Mouse (Mus musculus) forebrain, embryonic 16.5 days (tissue): Measurements from ENCODE around the gene Zc2hc1c. TPM values are rescaled to one million over a fixed set of nuclear protein-coding genes. Genes with fewer than 3 reads are reported as not detected.

Source experiments
- ATAC-seq: fragments of 200-750 bp; cut with Nextera tagmentation; 2 replicates; pipeline ENCODE4 v1.8.0; 2017; ENCODE audit warnings: mild to moderate bottlenecking, moderate library complexity
- H3K27ac ChIP-seq: fragments of 300-500 bp; sonication (generic); 2 replicates; pipeline ENCODE4 v1.5.1; 2014; ENCODE audit warnings: low read length, control low read depth
- H3K27me3 ChIP-seq: fragments of 300-500 bp; sonication (generic); replicated peaks from 2 replicates; pipeline ENCODE4 v1.6.1; 2014; ENCODE audit warnings: low read length; ENCODE audit not compliant: control insufficient read depth, insufficient read depth
- H3K36me3 ChIP-seq: fragments of 300-500 bp; sonication (generic); 2 replicates; pipeline ENCODE4 v1.6.1; 2014; ENCODE audit not compliant: control insufficient read depth, insufficient read depth
- H3K4me1 ChIP-seq: fragments of 300-500 bp; sonication (generic); replicated peaks from 2 replicates; pipeline ENCODE4 v1.6.1; 2014; ENCODE audit warnings: low read length; ENCODE audit not compliant: control insufficient read depth, insufficient read depth
- H3K4me2 ChIP-seq: fragments of 300-500 bp; sonication (generic); 2 replicates; pipeline ENCODE4 v1.6.1; 2014; ENCODE audit warnings: mild to moderate bottlenecking, low read length, control low read depth
- H3K4me3 ChIP-seq: fragments of 300-500 bp; sonication (generic); replicated peaks from 2 replicates; pipeline ENCODE4 v1.5.1; 2014; ENCODE audit warnings: mild to moderate bottlenecking, low read length, control low read depth
- H3K9ac ChIP-seq: fragments of 300-500 bp; sonication (generic); replicated peaks from 2 replicates; pipeline ENCODE4 v1.6.1; 2014; ENCODE audit warnings: low read depth, low read length, control low read depth
- H3K9me3 ChIP-seq: fragments of 300-500 bp; sonication (generic); 2 replicates; pipeline ENCODE4 v1.6.1; 2016; ENCODE audit warnings: low read length; ENCODE audit not compliant: control insufficient read depth
- WGBS: fragments of 180-500 bp; shearing (Covaris S2); extraction: QIAGEN DNeasy Blood & Tissue Kit; methylation state at CpG from one replicate; pipeline ENCODE4 v1.1.7; 2014; 5-methylcytosine and 5-hydroxymethylcytosine counted together
- polyA plus RNA-seq: library from polyadenylated mRNA; unstranded; fragments of >200 nt; fragmentation: Nextera tagmentation; extraction: Ambion mirVana; gene quantifications from 2 replicates; pipeline ENCODE4 v1.2.1, GENCODE M21; 2015

Zc2hc1c gene
- 0.86 and 0.98 TPM in 2 replicates for polyA plus RNA-seq

DNA sequence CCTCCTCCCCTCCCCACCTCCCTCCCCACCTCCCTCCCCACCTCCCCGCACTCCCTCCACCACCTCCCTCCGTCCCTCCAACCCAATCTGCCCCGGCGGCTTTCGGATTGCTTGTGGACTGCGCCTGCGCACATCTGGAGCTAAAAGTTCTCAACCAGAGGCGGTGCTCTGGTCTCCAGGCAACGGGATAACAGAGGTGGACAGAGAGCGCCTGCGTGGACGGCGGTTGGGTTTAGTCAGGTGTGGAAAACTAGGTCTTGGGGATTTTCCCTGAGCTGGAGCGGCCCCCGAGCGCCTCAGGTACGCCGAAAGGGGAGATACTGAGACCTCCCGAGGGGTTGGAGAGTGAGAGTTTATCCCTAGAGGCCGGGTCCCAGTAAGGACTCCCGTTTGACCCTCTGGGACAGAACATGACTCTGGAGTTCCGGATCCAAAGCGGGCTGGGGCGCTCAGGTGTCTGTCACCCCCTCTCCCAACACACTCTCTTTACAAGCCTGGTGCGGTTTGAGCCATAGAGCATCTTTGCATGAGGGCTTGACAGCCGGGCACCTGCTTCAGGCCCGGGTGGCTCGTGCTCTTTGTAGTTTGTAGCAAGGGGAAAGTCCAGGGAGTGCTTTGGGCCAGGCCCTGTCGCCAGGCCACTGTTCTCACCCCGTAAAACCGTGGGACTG is at the start of gene Zc2hc1c:
Gene Zc2hc1c (plus strand): TSS at position 106 of the 671 bp plus-strand sequence.
- Histone ChIP-seq H3K36me3 (no peaks in the 10 kb centered on the region), H3K4me2 (peak within 1 kb of the TSS; percentile 80), H3K4me3 (peak within 1 kb of the TSS; percentile 44), H3K9me3 (no peaks in the 10 kb centered on the region), H3K4me1 (peaks cover 15% of the 10 kb centered on the region), H3K27ac (no peak within 1 kb of the TSS), H3K9ac (peak within 1 kb of the TSS; percentile 51), H3K27me3 (no peaks in the 10 kb centered on the region)
- WGBS, result under 1% methylated on average over 29 of the region's 31 CpGs
- ATAC-seq, result peak; percentile 84

DNA sequence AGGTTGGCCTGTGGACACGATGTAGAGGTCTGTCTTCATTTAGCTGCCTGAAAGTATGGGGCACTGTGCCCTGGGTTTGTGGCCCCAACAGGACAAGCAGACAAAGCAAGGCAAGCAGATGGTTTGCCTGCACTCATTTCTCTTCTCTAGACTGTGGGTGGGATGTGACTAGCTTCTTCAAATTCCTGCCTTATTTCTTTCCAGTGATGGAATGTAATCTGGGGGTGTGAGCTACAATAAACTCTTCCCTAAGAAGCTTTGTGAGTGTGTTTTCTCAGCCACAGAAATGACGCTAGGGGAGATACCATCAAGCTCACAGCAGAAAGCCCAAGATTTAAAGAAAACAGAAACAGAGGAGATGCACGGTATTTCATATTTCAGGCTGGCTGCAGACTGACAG is 36.3 kb upstream of the Zc2hc1c start:
- no peaks in the 10 kb centered on the region for H3K4me1 ChIP-seq
- H3K27ac ChIP-seq, result no peak overlapping the region
- H3K27me3 ChIP-seq, result no peaks in the 10 kb centered on the region
- 87% methylated on average over 3 of the region's 3 CpGs for WGBS
- peaks cover 7% of the 10 kb centered on the region for H3K36me3 ChIP-seq
- H3K9ac ChIP-seq, result no peak overlapping the region
- no peak for ATAC-seq
- H3K9me3 ChIP-seq, result no peaks in the 10 kb centered on the region
- no peak overlapping the region for H3K4me2 ChIP-seq
- no peak overlapping the region for H3K4me3 ChIP-seq

DNA sequence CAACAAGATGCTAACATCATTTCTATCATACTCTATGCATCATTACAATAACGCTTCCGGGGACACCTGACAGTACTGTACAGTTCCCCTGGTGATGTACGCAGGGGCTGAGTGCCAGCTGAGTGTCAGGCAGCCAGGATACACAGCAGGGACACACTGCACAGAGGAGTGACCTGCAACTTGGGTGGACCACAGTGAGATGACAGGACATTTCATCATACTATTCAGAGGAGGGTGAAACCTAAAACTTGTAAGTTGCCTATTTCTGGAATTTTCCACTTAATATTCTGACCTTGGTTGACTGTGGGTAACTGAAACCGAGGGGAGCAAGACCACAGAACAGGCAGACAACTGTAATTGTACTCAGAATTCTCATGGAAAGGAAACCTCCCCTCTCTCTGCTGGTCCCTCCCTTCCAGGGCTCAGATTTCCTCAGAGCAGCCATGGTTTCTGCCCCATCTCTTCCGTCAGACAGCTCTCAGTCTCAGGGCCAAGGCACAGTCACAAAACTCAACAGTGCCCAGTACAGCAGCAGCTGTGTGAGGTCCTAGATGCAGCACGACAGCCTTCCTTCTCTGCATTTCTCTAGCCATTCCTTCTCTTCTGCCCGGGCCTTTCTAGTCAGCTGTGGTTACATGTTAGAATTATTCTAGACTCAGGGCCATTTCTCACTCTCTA is 32.2 kb upstream of the Zc2hc1c start:
- Histone ChIP-seq H3K36me3 (no peaks in the 10 kb centered on the region), H3K27me3 (no peaks in the 10 kb centered on the region), H3K9ac (no peak overlapping the region), H3K4me1 (no peaks in the 10 kb centered on the region), H3K9me3 (no peaks in the 10 kb centered on the region), H3K27ac (no peak overlapping the region), H3K4me2 (no peak overlapping the region), H3K4me3 (no peak overlapping the region)
- no peak for ATAC-seq
- WGBS, result 79% methylated on average over 7 of the region's 7 CpGs

DNA sequence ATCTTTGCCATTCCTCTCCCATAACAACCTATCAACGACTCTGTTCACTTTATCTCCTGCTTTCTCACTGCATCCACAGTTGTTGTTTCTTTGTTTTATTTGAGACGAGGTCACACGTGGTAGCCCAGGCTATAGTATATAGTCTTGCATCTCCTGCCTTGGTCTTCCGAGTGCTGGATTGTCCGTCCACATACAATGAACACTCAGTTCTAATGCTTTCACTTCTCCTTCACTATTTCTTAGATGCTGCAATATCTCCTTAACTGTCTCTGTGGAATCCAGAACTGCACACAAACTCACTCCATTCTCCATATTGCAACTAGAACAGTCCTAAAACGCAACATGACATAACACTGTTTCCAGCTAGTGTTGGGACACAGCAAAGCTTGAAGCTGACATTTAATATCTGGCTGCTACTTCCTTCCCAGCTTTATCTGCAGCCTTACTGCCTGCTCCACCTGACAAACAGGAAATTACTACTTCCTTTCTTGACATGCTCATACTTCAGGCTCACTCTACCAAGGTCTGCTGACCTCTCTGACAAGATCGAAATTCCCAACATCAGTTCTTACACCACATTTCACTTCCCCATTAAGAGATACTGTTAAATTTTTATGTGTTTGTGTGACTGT is 31.3 kb upstream of the Zc2hc1c start:
- ATAC-seq, result no peak
- H3K4me2 ChIP-seq, result no peak overlapping the region
- H3K4me1 ChIP-seq, result no peaks in the 10 kb centered on the region
- H3K9ac ChIP-seq, result no peak overlapping the region
- no peak overlapping the region for H3K27ac ChIP-seq
- no peaks in the 10 kb centered on the region for H3K9me3 ChIP-seq
- no peaks in the 10 kb centered on the region for H3K27me3 ChIP-seq
- 87% methylated on average over 7 of the region's 7 CpGs for WGBS
- H3K36me3 ChIP-seq, result no peaks in the 10 kb centered on the region
- no peak overlapping the region for H3K4me3 ChIP-seq

DNA sequence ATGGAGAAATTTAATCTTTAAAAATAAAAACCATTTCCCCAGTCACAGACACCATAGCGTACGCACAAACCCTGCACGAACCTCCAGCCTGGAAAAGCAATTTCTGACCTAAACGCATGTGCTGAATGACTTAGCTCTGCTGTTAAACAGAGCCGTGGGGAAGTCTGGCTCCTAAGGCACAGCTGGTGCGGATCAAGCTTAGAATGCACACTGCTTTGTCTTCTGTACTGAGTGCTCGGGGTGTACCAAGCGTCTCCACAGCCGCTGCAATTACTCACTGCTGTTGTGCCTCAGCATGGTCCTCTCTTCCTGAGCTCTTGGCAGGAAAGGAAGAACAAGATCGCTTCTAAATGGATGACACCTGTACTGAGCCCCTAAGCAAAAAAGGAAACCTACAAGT is 25.9 kb upstream of the Zc2hc1c start:
- 46% methylated on average over 10 of the region's 10 CpGs for WGBS
- Histone ChIP-seq H3K9me3 (no peaks in the 10 kb centered on the region), H3K27me3 (no peaks in the 10 kb centered on the region), H3K4me2 (no peak overlapping the region), H3K27ac (no peak overlapping the region), H3K9ac (no peak overlapping the region), H3K4me3 (no peak overlapping the region), H3K4me1 (peaks cover 6% of the 10 kb centered on the region), H3K36me3 (no peaks in the 10 kb centered on the region)
- no peak for ATAC-seq

DNA sequence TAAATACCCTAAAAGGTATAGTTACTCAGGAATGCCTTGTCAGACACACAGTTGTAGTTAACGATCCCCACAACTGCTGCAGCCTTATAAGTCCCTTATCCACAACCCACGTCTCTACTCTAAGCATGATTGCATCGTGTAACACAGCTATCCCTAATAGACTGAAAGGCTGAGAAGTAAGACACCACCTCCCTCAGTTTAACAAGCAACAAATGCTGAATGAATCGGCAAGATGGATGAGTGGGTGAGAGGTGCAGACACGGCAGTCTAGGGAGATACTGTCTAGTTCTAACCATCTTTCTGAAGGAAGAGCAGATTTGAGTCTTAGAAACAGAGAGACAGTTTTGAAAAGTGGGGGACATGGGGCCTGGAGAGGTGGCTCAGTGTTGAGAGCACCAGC is 25.2 kb upstream of the Zc2hc1c start:
- no peak overlapping the region for H3K9ac ChIP-seq
- WGBS, result 77% methylated on average over 5 of the region's 5 CpGs

DNA sequence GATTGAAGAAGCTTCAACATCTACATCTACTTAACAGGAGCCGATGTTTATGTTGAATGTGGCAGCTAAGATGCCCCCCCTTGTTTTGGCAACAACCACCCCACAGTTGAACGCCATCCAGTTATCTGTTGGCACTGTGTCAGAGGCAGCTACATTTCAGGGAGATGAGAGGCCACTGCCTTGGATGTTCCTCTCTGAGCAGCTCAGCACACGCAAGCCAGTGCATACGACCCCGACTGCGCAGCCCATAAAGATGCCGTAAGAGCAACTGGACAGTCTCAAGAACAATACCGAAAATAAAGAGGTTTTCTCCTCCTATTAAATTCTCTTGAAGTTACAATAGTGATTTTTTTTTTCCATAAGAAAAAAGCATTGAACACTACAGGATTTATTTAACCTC is 23.9 kb upstream of the Zc2hc1c start:
- Histone ChIP-seq H3K36me3 (no peaks in the 10 kb centered on the region), H3K27me3 (no peaks in the 10 kb centered on the region), H3K4me1 (peaks cover 6% of the 10 kb centered on the region), H3K9me3 (0 out of 2 replicates have a peak, but pooled peaks cover 3% of the 10 kb centered on the region), H3K4me2 (no peak overlapping the region), H3K27ac (no peak overlapping the region), H3K9ac (no peak overlapping the region), H3K4me3 (no peak overlapping the region)
- WGBS, result 71% methylated on average over 8 of the region's 8 CpGs
- no peak for ATAC-seq

More for the DNA sequence above, 25.2 kb upstream of the Zc2hc1c start:
- H3K4me2 ChIP-seq, result no peak overlapping the region
- H3K27me3 ChIP-seq, result no peaks in the 10 kb centered on the region
- no peak for ATAC-seq
- peaks cover 6% of the 10 kb centered on the region for H3K4me1 ChIP-seq
- H3K4me3 ChIP-seq, result no peak overlapping the region
- no peak overlapping the region for H3K27ac ChIP-seq
- H3K36me3 ChIP-seq, result no peaks in the 10 kb centered on the region
- H3K9me3 ChIP-seq, result no peaks in the 10 kb centered on the region

DNA sequence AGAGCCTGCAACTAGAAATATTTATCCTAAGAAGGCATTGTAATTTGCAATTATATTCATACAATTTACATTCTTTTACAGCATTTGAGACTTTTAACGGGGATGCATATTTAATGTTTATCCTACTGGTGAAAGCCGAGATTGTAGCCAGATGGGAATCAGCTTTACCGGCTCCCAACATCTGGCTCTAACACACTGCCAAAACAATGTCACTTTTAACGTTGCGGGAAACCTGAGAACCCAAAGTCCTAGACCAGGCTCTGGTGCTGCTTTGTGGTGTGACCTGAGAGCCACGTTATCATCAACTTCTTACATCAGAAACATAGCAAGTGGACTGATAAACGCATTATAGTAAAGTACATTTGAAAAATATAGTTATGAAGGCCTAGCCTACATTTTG is 23.5 kb upstream of the Zc2hc1c start:
- Histone ChIP-seq H3K4me2 (no peak overlapping the region), H3K27me3 (no peaks in the 10 kb centered on the region), H3K4me3 (no peak overlapping the region), H3K9ac (no peak overlapping the region), H3K9me3 (0 out of 2 replicates have a peak, but pooled peaks cover 3% of the 10 kb centered on the region), H3K4me1 (peaks cover 8% of the 10 kb centered on the region), H3K27ac (no peak overlapping the region), H3K36me3 (no peaks in the 10 kb centered on the region)
- ATAC-seq, result no peak
- WGBS, result 60% methylated on average over 7 of the region's 7 CpGs

DNA sequence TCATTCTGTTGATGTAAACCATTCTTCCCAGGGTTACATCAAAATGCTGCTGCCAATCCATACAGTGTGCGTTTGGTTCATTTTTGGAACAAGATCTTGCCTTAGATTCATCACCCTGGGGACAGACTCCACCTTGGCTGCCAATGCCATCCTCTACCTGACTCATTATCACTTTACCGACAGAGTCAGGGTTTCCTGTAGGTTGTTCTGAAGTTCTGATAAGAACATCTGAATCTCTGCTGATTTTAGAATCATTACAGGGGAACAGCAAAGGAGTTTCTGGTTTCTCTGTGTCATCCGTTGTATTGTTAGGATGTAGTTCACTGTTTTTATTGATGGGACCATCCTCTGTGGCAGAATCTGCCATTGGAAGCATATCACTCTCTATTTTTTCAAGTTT is 22.1 kb upstream of the Zc2hc1c start:
- H3K4me3 ChIP-seq, result no peak overlapping the region
- H3K9ac ChIP-seq, result no peak overlapping the region
- no peak for ATAC-seq
- H3K27ac ChIP-seq, result no peak overlapping the region
- peaks cover 9% of the 10 kb centered on the region for H3K4me1 ChIP-seq
- no peaks in the 10 kb centered on the region for H3K27me3 ChIP-seq
- H3K9me3 ChIP-seq, result 0 out of 2 replicates have a peak, but pooled peaks cover 3% of the 10 kb centered on the region
- H3K36me3 ChIP-seq, result no peaks in the 10 kb centered on the region
- H3K4me2 ChIP-seq, result no peak overlapping the region
- 97% methylated on average over 3 of the region's 3 CpGs for WGBS
